Mouse (Mus musculus): ENCODE data around the gene Selenov. TPM values are rescaled to one million over a fixed set of nuclear protein-coding genes. Genes with fewer than 3 reads are reported as not detected.

Selenov gene
- polyA plus RNA-seq, 1 experiment, result 0.24 TPM

DNA sequence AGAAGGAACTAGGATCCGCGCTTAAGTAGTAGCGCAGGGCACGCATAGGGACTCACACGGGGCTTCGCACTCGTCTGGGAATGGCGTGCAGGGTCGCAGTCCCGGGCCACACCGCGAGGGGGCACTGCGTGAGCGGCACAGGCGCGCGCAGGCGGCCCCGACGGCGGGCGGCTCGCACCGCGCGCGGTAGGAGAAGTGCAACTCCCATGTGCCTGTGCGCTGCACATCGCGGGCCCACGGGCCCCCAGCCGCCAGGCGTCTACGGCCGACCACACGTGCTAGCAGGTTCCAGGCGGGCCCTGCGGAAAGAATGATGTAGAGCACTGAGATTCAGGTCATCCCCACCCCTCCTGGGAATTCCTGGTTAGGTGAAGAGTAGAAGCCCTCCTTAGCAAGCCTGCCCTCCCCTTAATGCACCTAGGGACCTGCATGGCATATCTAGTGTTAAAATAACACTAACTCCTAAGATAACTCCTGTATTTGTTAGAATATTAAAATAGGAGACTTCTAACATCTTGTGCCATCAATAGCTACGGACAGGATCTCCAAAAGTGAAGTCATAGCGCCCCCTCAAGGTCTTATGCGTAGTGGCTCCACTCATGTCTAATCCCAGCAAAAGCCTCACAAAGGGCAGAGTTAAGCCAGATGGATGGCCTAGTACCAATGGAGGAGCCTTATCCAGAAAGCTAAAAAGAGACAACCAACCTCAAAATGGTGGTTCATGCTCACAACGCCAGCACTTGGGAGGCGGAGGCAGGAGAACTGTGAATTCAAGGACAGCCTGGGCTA lies 8.0 kb upstream of the Selenov start:
- Histone ChIP-seq H3K4me3 (ENCODE audit: control insufficient read depth, insufficient read depth, low read length) (no peak overlapping the region), H3K36me3 (ENCODE audit: control insufficient read depth, insufficient read depth, low read length) (no peaks in the 10 kb centered on the region), H3K27ac (ENCODE audit: control insufficient read depth, insufficient read depth, low read length) (no peak overlapping the region), H3K27me3 (ENCODE audit: control insufficient read depth, insufficient read depth, low read length) (no peaks in the 10 kb centered on the region; the same call in none of the 2 replicates), H3K4me1 (replicated peaks; ENCODE audit: control insufficient read depth, insufficient read depth, low read length) (peaks cover 6% of the 10 kb centered on the region; the same call in 1 of the 2 replicates)
- no peak for DNase-seq
- WGBS, result 23% methylated on average over 43 of the region's 43 CpGs
- TF ChIP-seq POLR2A (IDR thresholded peaks at IDR 0.05; ENCODE audit: control insufficient read depth, extremely low read depth, insufficient read depth, low read length, poor library complexity) (no peak), CTCF (IDR thresholded peaks at IDR 0.05; ENCODE audit: borderline replicate concordance, control insufficient read depth, extremely low read depth, insufficient read depth, low read length, poor library complexity) (no peak)

DNA sequence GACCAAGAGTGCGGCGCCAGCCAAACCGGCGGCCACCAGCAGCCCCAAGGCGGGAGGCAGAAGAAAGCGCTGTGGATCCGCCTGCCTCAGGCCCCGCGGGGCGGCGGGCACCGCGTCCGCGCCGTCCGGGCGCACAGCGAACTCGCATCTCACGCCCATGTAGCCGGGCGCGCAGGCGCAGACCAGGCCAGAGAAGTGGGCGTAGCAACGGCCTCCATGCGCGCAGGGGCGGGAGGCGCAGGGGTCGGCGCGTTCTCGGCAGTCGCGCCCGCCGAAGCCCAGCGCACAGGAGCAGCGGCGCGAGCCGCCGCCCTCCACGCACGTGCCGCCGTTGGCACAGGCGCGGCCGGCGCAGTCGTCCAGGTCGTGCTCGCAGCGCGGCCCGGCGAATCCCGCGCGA lies 3.5 kb upstream of the Selenov start:
- DNase-seq, result peak; percentile 24
- H3K36me3 ChIP-seq (ENCODE audit: control insufficient read depth, insufficient read depth, low read length), result no peaks in the 10 kb centered on the region
- H3K27me3 ChIP-seq (ENCODE audit: control insufficient read depth, insufficient read depth, low read length), result peaks cover 7% of the 10 kb centered on the region; the same call in 1 of the 2 replicates
- H3K27ac ChIP-seq (ENCODE audit: control insufficient read depth, insufficient read depth, low read length), result no peak overlapping the region
- no peak overlapping the region for H3K4me3 ChIP-seq (ENCODE audit: control insufficient read depth, insufficient read depth, low read length)
- TF ChIP-seq POLR2A (IDR thresholded peaks at IDR 0.05; ENCODE audit: control insufficient read depth, extremely low read depth, insufficient read depth, low read length, poor library complexity) (no peak), CTCF (IDR thresholded peaks at IDR 0.05; ENCODE audit: borderline replicate concordance, control insufficient read depth, extremely low read depth, insufficient read depth, low read length, poor library complexity) (no peak)
- peaks cover 4% of the 10 kb centered on the region; the same call in 1 of the 2 replicates for H3K4me1 ChIP-seq (replicated peaks; ENCODE audit: control insufficient read depth, insufficient read depth, low read length)
- WGBS, result 10% methylated on average over 63 of the region's 63 CpGs

DNA sequence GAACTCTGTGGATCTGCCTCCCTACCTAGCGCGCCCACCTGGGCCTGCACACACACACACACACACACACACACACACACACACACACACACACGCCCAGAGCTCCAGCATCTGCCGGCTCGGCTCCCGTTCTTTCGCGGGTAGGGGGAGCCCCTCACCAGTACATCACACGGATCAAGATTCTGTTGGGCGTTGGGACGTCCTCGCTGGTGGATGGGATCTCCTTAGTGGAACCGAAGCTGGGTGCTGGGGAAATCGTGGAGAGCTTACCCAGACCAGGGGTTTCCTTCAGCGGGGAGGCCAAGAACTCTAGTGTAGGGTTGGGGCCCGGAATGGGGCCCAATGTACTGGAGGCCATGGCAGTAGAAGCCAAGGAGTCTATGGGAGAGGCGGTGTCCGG lies 821 bp downstream of the Selenov start:
- Histone ChIP-seq H3K36me3 (ENCODE audit: control insufficient read depth, insufficient read depth, low read length) (no peaks in the 10 kb centered on the region), H3K4me1 (replicated peaks; ENCODE audit: control insufficient read depth, insufficient read depth, low read length) (no peaks in the 10 kb centered on the region), H3K27ac (ENCODE audit: control insufficient read depth, insufficient read depth, low read length) (no peak overlapping the region), H3K27me3 (ENCODE audit: control insufficient read depth, insufficient read depth, low read length) (peaks cover 7% of the 10 kb centered on the region; the same call in 1 of the 2 replicates), H3K4me3 (ENCODE audit: control insufficient read depth, insufficient read depth, low read length) (no peak overlapping the region)
- no peak for DNase-seq
- TF ChIP-seq POLR2A (IDR thresholded peaks at IDR 0.05; ENCODE audit: control insufficient read depth, extremely low read depth, insufficient read depth, low read length, poor library complexity), result no peak
- no peak for TF ChIP-seq CTCF (IDR thresholded peaks at IDR 0.05; ENCODE audit: borderline replicate concordance, control insufficient read depth, extremely low read depth, insufficient read depth, low read length, poor library complexity)
- WGBS, result 4% methylated on average over 18 of the region's 18 CpGs

DNA sequence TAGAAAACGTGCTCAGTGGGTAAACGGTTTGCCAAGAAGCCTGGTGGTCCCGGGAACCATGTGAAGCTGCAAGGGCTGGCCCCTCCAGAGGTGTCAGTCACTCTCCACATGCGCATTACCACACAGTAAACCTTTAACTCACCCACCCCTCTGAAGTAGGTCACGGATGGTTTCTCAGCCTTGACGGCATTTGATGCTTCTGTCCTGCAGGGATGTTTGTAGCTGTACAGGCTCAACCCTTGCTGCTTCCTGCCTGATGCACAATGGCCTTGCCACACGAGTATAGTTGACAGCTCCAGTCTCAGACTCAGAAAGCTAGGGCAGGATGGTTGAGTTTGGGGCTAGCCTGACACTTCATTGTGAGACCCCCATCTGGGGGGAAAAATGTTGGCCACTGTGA lies 10.4 kb downstream of the Selenov start:
- Histone ChIP-seq H3K27me3 (ENCODE audit: control insufficient read depth, insufficient read depth, low read length) (no peaks in the 10 kb centered on the region), H3K27ac (ENCODE audit: control insufficient read depth, insufficient read depth, low read length) (no peak overlapping the region), H3K4me3 (ENCODE audit: control insufficient read depth, insufficient read depth, low read length) (no peak overlapping the region), H3K36me3 (ENCODE audit: control insufficient read depth, insufficient read depth, low read length) (no peaks in the 10 kb centered on the region), H3K4me1 (replicated peaks; ENCODE audit: control insufficient read depth, insufficient read depth, low read length) (peaks cover 7% of the 10 kb centered on the region)
- TF ChIP-seq POLR2A (IDR thresholded peaks at IDR 0.05; ENCODE audit: control insufficient read depth, extremely low read depth, insufficient read depth, low read length, poor library complexity) (no peak), CTCF (IDR thresholded peaks at IDR 0.05; ENCODE audit: borderline replicate concordance, control insufficient read depth, extremely low read depth, insufficient read depth, low read length, poor library complexity) (no peak)
- 87% methylated on average over 7 of the region's 7 CpGs for WGBS
- peak; percentile 23 for DNase-seq

DNA sequence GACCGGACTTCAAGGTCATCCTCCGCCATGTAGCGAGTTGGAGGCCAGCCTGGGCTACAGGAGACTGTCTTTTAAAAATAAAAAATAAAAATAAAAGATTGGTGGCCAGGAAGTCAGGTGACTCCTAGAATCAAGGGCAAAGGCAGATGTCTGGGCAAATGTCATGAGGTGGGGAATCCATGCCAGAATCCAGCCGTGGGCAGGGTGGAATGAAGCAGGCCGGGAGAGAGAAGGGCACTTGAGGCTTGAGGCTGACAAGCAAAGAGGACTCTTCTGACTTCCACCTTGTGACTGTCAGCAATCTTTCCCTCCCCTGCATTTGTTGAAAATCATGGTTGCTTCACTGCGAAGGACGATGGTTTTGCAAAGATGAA lies 12.7 kb downstream of the Selenov start:
- H3K27ac ChIP-seq (ENCODE audit: control insufficient read depth, insufficient read depth, low read length), result no peak overlapping the region

GRCm38 (mm10) chr7:28277615-28278278 lies 13.2 kb downstream of the Selenov start, which contains the start of gene Eid2b:
Gene Eid2b (plus strand): TSS chr7:28277739.
- DNase-seq, result peak; percentile 96
- Histone ChIP-seq H3K36me3 (ENCODE audit: control insufficient read depth, insufficient read depth, low read length) (no peaks in the 10 kb centered on the region), H3K27ac (ENCODE audit: control insufficient read depth, insufficient read depth, low read length) (no peak within 1 kb of the TSS), H3K4me1 (replicated peaks; ENCODE audit: control insufficient read depth, insufficient read depth, low read length) (peaks cover 7% of the 10 kb centered on the region), H3K4me3 (ENCODE audit: control insufficient read depth, insufficient read depth, low read length) (peak within 1 kb of the TSS; percentile 97), H3K27me3 (ENCODE audit: control insufficient read depth, insufficient read depth, low read length) (no peaks in the 10 kb centered on the region)
- TF ChIP-seq POLR2A (IDR thresholded peaks at IDR 0.05; ENCODE audit: control insufficient read depth, extremely low read depth, insufficient read depth, low read length, poor library complexity) (peak; percentile 42; the same call in 1 of the 2 replicates), CTCF (IDR thresholded peaks at IDR 0.05; ENCODE audit: borderline replicate concordance, control insufficient read depth, extremely low read depth, insufficient read depth, low read length, poor library complexity) (peak; percentile 85)
- 4% methylated on average over 68 of the region's 68 CpGs for WGBS

More for the DNA sequence above, 12.7 kb downstream of the Selenov start:
- 91% methylated on average over 7 of the region's 7 CpGs for WGBS
- DNase-seq, result no peak
- Histone ChIP-seq H3K4me1 (replicated peaks; ENCODE audit: control insufficient read depth, insufficient read depth, low read length) (peaks cover 7% of the 10 kb centered on the region), H3K27me3 (ENCODE audit: control insufficient read depth, insufficient read depth, low read length) (no peaks in the 10 kb centered on the region), H3K4me3 (ENCODE audit: control insufficient read depth, insufficient read depth, low read length) (peak overlapping the region; percentile 97), H3K36me3 (ENCODE audit: control insufficient read depth, insufficient read depth, low read length) (no peaks in the 10 kb centered on the region)
- no peak for TF ChIP-seq POLR2A (IDR thresholded peaks at IDR 0.05; ENCODE audit: control insufficient read depth, extremely low read depth, insufficient read depth, low read length, poor library complexity)
- TF ChIP-seq CTCF (IDR thresholded peaks at IDR 0.05; ENCODE audit: borderline replicate concordance, control insufficient read depth, extremely low read depth, insufficient read depth, low read length, poor library complexity), result no peak

Measured in thymus, adult 2 months (tissue).